ENCODE assay signal across 10 mouse cellular contexts in genomic region chr11:115832064-115832463, GRCm38 (mm10). TPM values are rescaled to one million over a fixed set of nuclear protein-coding genes. Genes with fewer than 3 reads are reported as not detected.
A peak's percentile ranks its signal among the peaks of the same experiment; 100 is the strongest.
DNase-seq lines count a peak whose midpoint lies in the region; ATAC-seq and TF ChIP-seq lines count a peak whose summit lies in the region.
"Had no signal": no experiment of that assay in that cellular context is flagged by ENCODE, and none has a peak within 500 bp of the region (broad histone marks: within the 10 kb centered on the region; RNA-seq: fewer than 3 reads in every experiment).

No protein-coding gene starts in this region.

- no peak for DNase-seq in heart, embryonic 10.5 days (ENCODE audit: low spot score)
- DNase-seq in heart, postnatal 4 days = no peak
- peak; percentile 83 for DNase-seq in liver, adult 2 months (ENCODE audit: extremely low read depth, low read depth, low spot score)
- DNase-seq in liver = no peak
- no peak for DNase-seq in cerebellum, adult 11 months
- DNase-seq in hindbrain, embryonic 11.5 days (ENCODE audit: low spot score) = no peak
- DNase-seq: cerebellum, postnatal 14 days had no signal

- peaks cover 99% of the 10 kb centered on the region for H3K4me1 ChIP-seq in heart, embryonic 10.5 days
- H3K4me1 ChIP-seq in liver, adult 2 months (ENCODE audit: control insufficient read depth, insufficient read depth, low read length) = peaks cover 31% of the 10 kb centered on the region
- peaks cover 18% of the 10 kb centered on the region for H3K4me1 ChIP-seq in intestine, postnatal 0 days (replicated peaks; ENCODE audit: control insufficient read depth, insufficient read depth, low read length)
- H3K4me1 ChIP-seq in stomach, embryonic 14.5 days (ENCODE audit: control insufficient read depth, insufficient read depth, low read length) = peaks cover 45% of the 10 kb centered on the region
- peaks cover 6% of the 10 kb centered on the region for H3K4me1 ChIP-seq in hindbrain, embryonic 11.5 days (replicated peaks; ENCODE audit: control insufficient read depth, insufficient read depth, low read length)

- no peaks in the 10 kb centered on the region for H3K9me3 ChIP-seq in heart, embryonic 10.5 days
- no peaks in the 10 kb centered on the region for H3K9me3 ChIP-seq in intestine, postnatal 0 days (ENCODE audit: control insufficient read depth)
- H3K9me3 ChIP-seq in stomach, embryonic 14.5 days (ENCODE audit: control insufficient read depth, low read depth, low read length) = no peaks in the 10 kb centered on the region
- no peaks in the 10 kb centered on the region for H3K9me3 ChIP-seq in hindbrain, embryonic 11.5 days (ENCODE audit: control insufficient read depth, low read length)
- H3K9me3 ChIP-seq: embryonic facial prominence, embryonic 15.5 days had no signal

- ATAC-seq in intestine, postnatal 0 days = no peak
- ATAC-seq in stomach, embryonic 14.5 days (ENCODE audit: insufficient number of reproducible peaks, insufficient read depth, low FRiP score, low read depth) = no peak
- no peak for ATAC-seq in hindbrain, embryonic 11.5 days (ENCODE audit: low FRiP score)

- 51% methylated on average over 6 of the region's 6 CpGs for WGBS in heart, embryonic 10.5 days
- WGBS in liver, adult 2 months = 19% methylated on average over 6 of the region's 6 CpGs
- 48% methylated on average over 6 of the region's 6 CpGs for WGBS in intestine, postnatal 0 days
- WGBS in stomach, embryonic 14.5 days = 53% methylated on average over 6 of the region's 6 CpGs
- WGBS in hindbrain, embryonic 11.5 days = 58% methylated on average over 6 of the region's 6 CpGs

- peak overlapping the region; percentile 67 for H3K9ac ChIP-seq in liver, adult 2 months (ENCODE audit: low read depth, low read length)
- H3K9ac ChIP-seq in intestine, postnatal 0 days (ENCODE audit: low read depth, low read length) = no peak overlapping the region
- H3K9ac ChIP-seq in stomach, embryonic 14.5 days (replicated peaks; ENCODE audit: low read depth, low read length) = no peak overlapping the region
- no peak overlapping the region for H3K9ac ChIP-seq in hindbrain, embryonic 11.5 days (ENCODE audit: low read depth, low read length)
- H3K9ac ChIP-seq: embryonic facial prominence, embryonic 15.5 days had no signal

- H3K4me2 ChIP-seq in intestine, postnatal 0 days (replicated peaks; ENCODE audit: low read depth) = peak overlapping the region; percentile 46
- no peak overlapping the region; the same call in 1 of the 2 replicates for H3K4me2 ChIP-seq in stomach, embryonic 14.5 days (replicated peaks; ENCODE audit: low read depth, low read length)
- H3K4me2 ChIP-seq in hindbrain, embryonic 11.5 days (replicated peaks; ENCODE audit: low read depth, low read length) = no peak overlapping the region
- H3K4me2 ChIP-seq: embryonic facial prominence, embryonic 15.5 days had no signal

- H3K36me3 ChIP-seq in heart, embryonic 10.5 days = no peaks in the 10 kb centered on the region
- no peaks in the 10 kb centered on the region for H3K36me3 ChIP-seq in liver, adult 2 months (ENCODE audit: control insufficient read depth, insufficient read depth, low read length)
- no peaks in the 10 kb centered on the region; the same call in 1 of the 2 replicates for H3K36me3 ChIP-seq in intestine, postnatal 0 days (ENCODE audit: control insufficient read depth, insufficient read depth)
- H3K36me3 ChIP-seq in stomach, embryonic 14.5 days (ENCODE audit: control insufficient read depth, insufficient read depth, low read length) = no peaks in the 10 kb centered on the region
- H3K36me3 ChIP-seq in hindbrain, embryonic 11.5 days (ENCODE audit: control insufficient read depth, insufficient read depth, low read length) = no peaks in the 10 kb centered on the region
- H3K36me3 ChIP-seq: embryonic facial prominence, embryonic 15.5 days had no signal

- TF ChIP-seq CTCF in liver, adult 2 months (IDR thresholded peaks at IDR 0.05; ENCODE audit: low read depth, low read length) = no peak
- no peak for TF ChIP-seq CTCF in intestine, postnatal 0 days (IDR thresholded peaks at IDR 0.05; ENCODE audit: low read depth)

- peak overlapping the region; percentile 45 for H3K4me3 ChIP-seq in heart, embryonic 10.5 days
- H3K4me3 ChIP-seq in liver, adult 2 months (ENCODE audit: insufficient read depth, low read depth, low read length) = peak overlapping the region; percentile 40
- H3K4me3 ChIP-seq in intestine, postnatal 0 days (ENCODE audit: low read depth, low read length) = no peak overlapping the region
- no peak overlapping the region for H3K4me3 ChIP-seq in stomach, embryonic 14.5 days (ENCODE audit: low read depth, low read length)
- H3K4me3 ChIP-seq in hindbrain, embryonic 11.5 days (ENCODE audit: low read depth, low read length) = no peak overlapping the region
- H3K4me3 ChIP-seq: embryonic facial prominence, embryonic 15.5 days had no signal

- no peaks in the 10 kb centered on the region for H3K27me3 ChIP-seq in heart, embryonic 10.5 days (ENCODE audit: insufficient read depth, poor library complexity, severe bottlenecking)
- no peaks in the 10 kb centered on the region for H3K27me3 ChIP-seq in liver, adult 2 months (ENCODE audit: control insufficient read depth, insufficient read depth, low read length)
- no peaks in the 10 kb centered on the region for H3K27me3 ChIP-seq in intestine, postnatal 0 days (replicated peaks; ENCODE audit: control insufficient read depth, insufficient read depth, low read length)
- no peaks in the 10 kb centered on the region for H3K27me3 ChIP-seq in stomach, embryonic 14.5 days (ENCODE audit: control insufficient read depth, insufficient read depth, low read length)
- peaks cover 2% of the 10 kb centered on the region; the same call in 1 of the 2 replicates for H3K27me3 ChIP-seq in hindbrain, embryonic 11.5 days (ENCODE audit: control insufficient read depth, insufficient read depth, low read length)

- H3K27ac ChIP-seq in heart, embryonic 10.5 days = peak overlapping the region; percentile 93
- peak overlapping the region; percentile 95 for H3K27ac ChIP-seq in liver, adult 2 months (replicated peaks; ENCODE audit: insufficient read depth, low read depth, low read length)
- H3K27ac ChIP-seq in intestine, postnatal 0 days (ENCODE audit: low read depth, low read length) = peak overlapping the region; percentile 61
- peak overlapping the region; percentile 79; the same call in 1 of the 2 replicates for H3K27ac ChIP-seq in stomach, embryonic 14.5 days (ENCODE audit: low read length)
- no peak overlapping the region for H3K27ac ChIP-seq in hindbrain, embryonic 11.5 days (ENCODE audit: low read depth, low read length)

- H3K79me2 ChIP-seq in liver, adult 2 months (ENCODE audit: control insufficient read depth, insufficient read depth, low read length) = peaks cover 32% of the 10 kb centered on the region; the same call in 1 of the 2 replicates

- no peak for TF ChIP-seq POLR2A in liver, adult 2 months (IDR thresholded peaks at IDR 0.05; ENCODE audit: extremely low read depth, insufficient read depth, low read length)

RNA-seq across cellular contexts. Expression of gene Llgl2, which starts 8.2 kb away (rescaled TPM):
- polyA plus RNA-seq in heart, embryonic 10.5 days (2016; fragmentation: Nextera tagmentation; extraction: Ambion mirVana) = 35.0 and 40.8 TPM in 2 replicates
- 10 to 100 TPM; 20.0 to 21.2 TPM for total RNA-seq in heart, postnatal 4 days (2021)
- 15.8 and 17.2 TPM in 2 replicates for total RNA-seq in liver, adult 2 months (2014; rRNA removed)
- 46.8 and 52.7 TPM in 2 replicates for polyA plus RNA-seq in liver, adult 2 months (2012; rRNA removed)
- polyA plus RNA-seq in intestine, postnatal 0 days (2015; fragmentation: Nextera tagmentation; extraction: Ambion mirVana) = 60.5 and 61.8 TPM in 2 replicates
- polyA plus RNA-seq in stomach, embryonic 14.5 days (2014; fragmentation: Nextera tagmentation; extraction: Ambion mirVana) = 37.6 and 41.1 TPM in 2 replicates
- 3.8 and 5.4 TPM in 2 replicates for polyA plus RNA-seq in hindbrain, embryonic 11.5 days (2014; fragmentation: Nextera tagmentation; extraction: Ambion mirVana)

RNA-seq across cellular contexts. Expression of gene Tsen54, which starts 17.5 kb away (rescaled TPM):
- 39.1 and 41.7 TPM in 2 replicates for polyA plus RNA-seq in heart, embryonic 10.5 days (2016; fragmentation: Nextera tagmentation; extraction: Ambion mirVana)
- total RNA-seq in heart, postnatal 4 days (2021) = 10 to 100 TPM; 13.0 to 14.2 TPM
- total RNA-seq in liver, adult 2 months (2014; rRNA removed) = 4.0 and 5.8 TPM in 2 replicates
- 11.2 and 15.6 TPM in 2 replicates for polyA plus RNA-seq in liver, adult 2 months (2012; rRNA removed)
- 16.7 and 17.0 TPM in 2 replicates for polyA plus RNA-seq in intestine, postnatal 0 days (2015; fragmentation: Nextera tagmentation; extraction: Ambion mirVana)
- 24.3 and 25.0 TPM in 2 replicates for polyA plus RNA-seq in stomach, embryonic 14.5 days (2014; fragmentation: Nextera tagmentation; extraction: Ambion mirVana)
- polyA plus RNA-seq in hindbrain, embryonic 11.5 days (2014; fragmentation: Nextera tagmentation; extraction: Ambion mirVana) = 17.9 and 21.3 TPM in 2 replicates

RNA-seq across cellular contexts. Expression of gene Caskin2, which starts 18.6 kb away (rescaled TPM):
- polyA plus RNA-seq in heart, embryonic 10.5 days (2016; fragmentation: Nextera tagmentation; extraction: Ambion mirVana) = 18.7 and 21.4 TPM in 2 replicates
- 10 to 100 TPM; 51.7 to 58.8 TPM for total RNA-seq in heart, postnatal 4 days (2021)
- 2.9 and 3.8 TPM in 2 replicates for total RNA-seq in liver, adult 2 months (2014; rRNA removed)
- polyA plus RNA-seq in liver, adult 2 months (2012; rRNA removed) = 8.9 and 9.7 TPM in 2 replicates
- 7.4 and 7.6 TPM in 2 replicates for polyA plus RNA-seq in intestine, postnatal 0 days (2015; fragmentation: Nextera tagmentation; extraction: Ambion mirVana)
- polyA plus RNA-seq in stomach, embryonic 14.5 days (2014; fragmentation: Nextera tagmentation; extraction: Ambion mirVana) = 14.3 and 15.3 TPM in 2 replicates
- polyA plus RNA-seq in hindbrain, embryonic 11.5 days (2014; fragmentation: Nextera tagmentation; extraction: Ambion mirVana) = 12.2 and 12.9 TPM in 2 replicates

RNA-seq across cellular contexts. Expression of gene Myo15b, which starts 26.1 kb away (rescaled TPM):
- polyA plus RNA-seq in heart, embryonic 10.5 days (2016; fragmentation: Nextera tagmentation; extraction: Ambion mirVana) = 0.23 and 0.31 TPM in 2 replicates
- total RNA-seq in heart, postnatal 4 days (2021) = under 1 TPM; 0.16 to 0.19 TPM
- total RNA-seq in liver, adult 2 months (2014; rRNA removed) = 0.07 and 0.28 TPM in 2 replicates
- 0.51 and 0.56 TPM in 2 replicates for polyA plus RNA-seq in liver, adult 2 months (2012; rRNA removed)
- 332 and 377 TPM in 2 replicates for polyA plus RNA-seq in intestine, postnatal 0 days (2015; fragmentation: Nextera tagmentation; extraction: Ambion mirVana)
- 3.1 and 5.9 TPM in 2 replicates for polyA plus RNA-seq in stomach, embryonic 14.5 days (2014; fragmentation: Nextera tagmentation; extraction: Ambion mirVana)
- polyA plus RNA-seq in hindbrain, embryonic 11.5 days (2014; fragmentation: Nextera tagmentation; extraction: Ambion mirVana) = 0.09 TPM in 1 of 2 replicates, not detected in the other

Comparison
In these comparisons a context has a peak if more than half of its experiments do, and no peak if none do; other contexts are left out.
1. H3K4me3 ChIP-seq: peak in heart, embryonic 10.5 days (single experiment) and liver, adult 2 months (single experiment); none in intestine, postnatal 0 days (single experiment), stomach, embryonic 14.5 days (single experiment) and hindbrain, embryonic 11.5 days (single experiment).